Mouse (Mus musculus) hindbrain, embryonic 15.5 days (tissue): ENCODE data around the gene Apoe. TPM values are rescaled to one million over a fixed set of nuclear protein-coding genes. Genes with fewer than 3 reads are reported as not detected.
"Not testable (repeated sequence)": the region's sequence is repeated elsewhere in the genome, so short reads cannot be mapped to it uniquely, and the experiment has no call there.

ENCODE experiments used
- ATAC-seq: fragments of 200-750 bp; cut with Nextera tagmentation; 2 replicates; pipeline ENCODE4 v1.8.0; 2017; ENCODE audit warnings: low read depth, moderate number of reproducible peaks, moderate TSS enrichment; ENCODE audit not compliant: low FRiP score
- H3K27ac ChIP-seq: fragments of 300-500 bp; sonication (generic); replicated peaks from 2 replicates; pipeline ENCODE4 v1.5.1; 2015; ENCODE audit warnings: mild to moderate bottlenecking, inconsistent platforms
- H3K27me3 ChIP-seq: fragments of 300-500 bp; sonication (generic); 2 replicates; pipeline ENCODE4 v1.6.1; 2015; ENCODE audit warnings: control low read depth, inconsistent platforms
- H3K36me3 ChIP-seq: fragments of 300-500 bp; sonication (generic); 2 replicates; pipeline ENCODE4 v1.6.1; 2015; ENCODE audit warnings: control low read depth, inconsistent platforms
- H3K4me1 ChIP-seq: fragments of 300-500 bp; sonication (generic); replicated peaks from 2 replicates; pipeline ENCODE4 v1.6.1; 2015; ENCODE audit warnings: control low read depth, inconsistent platforms
- H3K4me2 ChIP-seq: fragments of 300-500 bp; sonication (generic); 2 replicates; pipeline ENCODE4 v1.6.1; 2015; ENCODE audit warnings: moderate library complexity, mild to moderate bottlenecking, inconsistent platforms
- H3K4me3 ChIP-seq: fragments of 300-500 bp; sonication (generic); 2 replicates; pipeline ENCODE4 v1.5.1; 2015; ENCODE audit warnings: mild to moderate bottlenecking, inconsistent platforms
- H3K9ac ChIP-seq: fragments of 300-500 bp; sonication (generic); 2 replicates; pipeline ENCODE4 v1.6.1; 2015; ENCODE audit warnings: inconsistent platforms
- H3K9me3 ChIP-seq: fragments of 300-500 bp; sonication (generic); 2 replicates; pipeline ENCODE4 v1.6.1; 2016; ENCODE audit warnings: control low read depth, inconsistent platforms
- WGBS: fragments of 180-500 bp; shearing (Covaris S2); methylation state at CpG from one replicate; pipeline ENCODE4 v1.1.7; 2015; 5-methylcytosine and 5-hydroxymethylcytosine counted together
- polyA plus RNA-seq: library from polyadenylated mRNA; unstranded; fragments of >200 nt; fragmentation: Nextera tagmentation; extraction: Ambion mirVana; gene quantifications from 2 replicates; pipeline ENCODE4 v1.2.1, GENCODE M21; 2015

Apoe gene
- polyA plus RNA-seq, 1 experiment from 2014 or later: 624 TPM

DNA sequence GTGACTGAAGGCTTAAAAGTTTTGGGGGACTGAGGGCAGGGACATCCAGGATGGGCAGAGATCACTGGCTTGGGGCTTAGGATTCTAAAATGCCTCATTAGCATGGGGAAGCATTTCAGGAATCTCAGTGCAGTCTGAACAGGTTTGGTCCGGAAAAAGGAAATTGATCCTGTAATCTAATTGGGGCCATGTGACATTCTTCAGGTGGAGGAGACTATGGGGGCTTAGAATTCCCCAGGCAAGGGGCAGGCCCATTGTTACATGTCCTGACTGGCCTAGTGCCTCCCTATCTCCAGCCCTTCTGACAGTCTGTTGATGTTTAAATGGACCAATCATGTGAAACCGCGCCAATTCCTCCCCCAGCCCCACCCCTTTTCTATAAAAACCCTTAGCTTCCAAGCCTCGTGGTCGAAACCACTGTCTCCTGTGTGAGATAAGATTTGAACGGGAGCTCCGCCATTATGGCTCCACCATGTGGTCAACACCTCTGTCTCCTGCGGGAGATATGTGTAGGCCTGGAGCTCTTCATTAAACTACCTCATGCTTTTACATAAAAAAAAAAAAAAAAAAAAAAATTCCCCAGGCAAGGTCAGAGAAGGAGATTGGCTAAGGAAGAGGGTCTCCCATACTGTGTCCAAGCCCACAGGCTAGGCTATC lies 11.9 kb downstream of the Apoe start:
- H3K4me2 ChIP-seq, ATAC-seq, H3K27ac ChIP-seq, H3K9ac ChIP-seq, H3K27me3 ChIP-seq, H3K4me1 ChIP-seq, H3K9me3 ChIP-seq, H3K36me3 ChIP-seq, H3K4me3 ChIP-seq: not testable (repeated sequence)
- 80% methylated on average over 8 of the region's 8 CpGs for WGBS

- H3K27ac ChIP-seq: no peak overlapping the region
These were observed 12.5 kb downstream of the Apoe start for GRCm38 (mm10) chr7:19686521-19686920.

GRCm38 (mm10) chr7:19685374-19685773 lies 13.6 kb downstream of the Apoe start:
- Histone ChIP-seq H3K9ac (no peak overlapping the region), H3K4me2 (no peak overlapping the region), H3K27ac (no peak overlapping the region), H3K27me3 (no peaks in the 10 kb centered on the region), H3K9me3 (no peaks in the 10 kb centered on the region), H3K4me3 (no peak overlapping the region), H3K36me3 (no peaks in the 10 kb centered on the region), H3K4me1 (no peaks in the 10 kb centered on the region)
- 59% methylated on average over 4 of the region's 4 CpGs for WGBS
- ATAC-seq: no peak

More at GRCm38 (mm10) chr7:19686521-19686920, 12.5 kb downstream of the Apoe start:
- no peak overlapping the region for H3K9ac ChIP-seq
- H3K4me1 ChIP-seq: no peaks in the 10 kb centered on the region
- H3K27me3 ChIP-seq: no peaks in the 10 kb centered on the region
- no peaks in the 10 kb centered on the region for H3K9me3 ChIP-seq
- H3K4me3 ChIP-seq: no peak overlapping the region
- no peak for ATAC-seq
- no peaks in the 10 kb centered on the region for H3K36me3 ChIP-seq
- 90% methylated on average over 6 of the region's 6 CpGs for WGBS
- H3K4me2 ChIP-seq: no peak overlapping the region

DNA sequence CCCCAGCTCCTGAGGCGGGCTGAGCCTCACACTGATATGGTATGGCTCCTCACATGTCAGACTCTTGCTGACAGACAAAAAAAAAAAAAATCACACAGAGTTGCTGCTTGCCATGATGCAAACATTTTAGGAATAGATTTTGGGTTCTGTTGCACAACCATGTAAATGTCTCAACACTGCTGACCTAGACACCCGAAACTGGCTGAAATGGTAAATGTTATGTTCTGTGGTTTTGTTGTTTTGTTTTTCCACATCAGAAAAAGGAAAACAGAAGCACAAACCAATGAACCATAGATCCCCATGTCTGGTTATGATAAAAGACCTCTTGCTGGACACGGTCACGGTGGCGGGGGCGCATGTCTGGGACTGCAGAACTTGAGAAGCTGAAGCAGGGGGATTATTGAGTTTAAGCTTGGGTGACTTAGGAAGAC lies 15.2 kb downstream of the Apoe start:
- Histone ChIP-seq H3K27me3 (no peaks in the 10 kb centered on the region), H3K9ac (no peak overlapping the region), H3K4me3 (no peak overlapping the region), H3K27ac (no peak overlapping the region), H3K4me2 (no peak overlapping the region), H3K4me1 (no peaks in the 10 kb centered on the region), H3K36me3 (no peaks in the 10 kb centered on the region), H3K9me3 (no peaks in the 10 kb centered on the region)
- WGBS: 90% methylated on average over 6 of the region's 6 CpGs
- ATAC-seq: no peak

- no peaks in the 10 kb centered on the region for H3K9me3 ChIP-seq
- 89% methylated on average over 3 of the region's 3 CpGs for WGBS
- H3K9ac ChIP-seq: no peak overlapping the region
- no peak overlapping the region for H3K4me3 ChIP-seq
- no peaks in the 10 kb centered on the region for H3K27me3 ChIP-seq
- ATAC-seq: no peak
- no peaks in the 10 kb centered on the region for H3K36me3 ChIP-seq
- H3K4me1 ChIP-seq: no peaks in the 10 kb centered on the region
- no peak overlapping the region for H3K27ac ChIP-seq
- no peak overlapping the region for H3K4me2 ChIP-seq
These were observed 16.0 kb downstream of the Apoe start for GRCm38 (mm10) chr7:19682979-19683378.

DNA sequence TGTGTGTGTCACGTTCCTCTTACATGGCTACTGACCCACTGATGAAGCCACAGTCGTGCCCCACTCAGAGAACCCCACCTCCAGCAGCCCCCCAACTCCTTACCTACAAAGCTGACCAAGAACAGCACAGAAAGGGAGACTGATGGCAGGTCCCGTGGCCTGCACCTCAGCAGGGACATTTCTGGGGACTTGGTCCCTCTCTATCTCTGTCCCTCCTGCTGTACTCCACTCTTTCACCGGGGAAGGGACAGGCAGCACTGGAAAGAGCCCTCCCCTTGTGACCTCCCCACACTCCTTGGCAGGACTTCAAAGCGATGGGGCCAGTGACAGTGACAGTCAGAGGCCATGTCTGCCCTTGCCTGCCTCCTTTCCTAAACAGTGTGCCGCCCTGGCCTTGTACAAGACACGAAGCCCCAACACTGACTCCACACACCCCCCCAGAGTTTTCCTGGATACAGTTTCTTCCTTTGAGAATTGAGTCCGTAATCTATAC lies 17.7 kb downstream of the Apoe start, which contains the start of the genes Gm44805 and Apoc4:
Gm44805 (minus strand) TSS at position 222 of the 493 bp plus-strand sequence.
Apoc4 (minus strand) TSS at position 278 of the 493 bp plus-strand sequence.
- no peak within 1 kb of the TSS for H3K9ac ChIP-seq
- no peak within 1 kb of the TSS for H3K4me3 ChIP-seq
- no peaks in the 10 kb centered on the region for H3K27me3 ChIP-seq

GRCm38 (mm10) chr7:19680702-19681101 lies 18.3 kb downstream of the Apoe start:
- Histone ChIP-seq H3K4me1 (no peaks in the 10 kb centered on the region), H3K4me2 (no peak overlapping the region), H3K27ac (no peak overlapping the region), H3K9ac (no peak overlapping the region), H3K36me3 (no peaks in the 10 kb centered on the region), H3K4me3 (no peak overlapping the region), H3K9me3 (no peaks in the 10 kb centered on the region), H3K27me3 (no peaks in the 10 kb centered on the region)
- ATAC-seq: no peak
- WGBS: 92% methylated on average over 2 of the region's 2 CpGs

More for the DNA sequence above, 17.7 kb downstream of the Apoe start, which contains the start of the genes Gm44805 and Apoc4:
- Histone ChIP-seq H3K4me1 (no peaks in the 10 kb centered on the region), H3K4me2 (no peak within 1 kb of the TSS), H3K36me3 (no peaks in the 10 kb centered on the region), H3K27ac (no peak within 1 kb of the TSS), H3K9me3 (no peaks in the 10 kb centered on the region)
- 68% methylated on average over 8 of the region's 8 CpGs for WGBS
- ATAC-seq: no peak

GRCm38 (mm10) chr7:19678901-19679300 lies 20.1 kb downstream of the Apoe start:
- Histone ChIP-seq H3K4me1 (no peaks in the 10 kb centered on the region), H3K27me3 (no peaks in the 10 kb centered on the region), H3K9me3 (no peaks in the 10 kb centered on the region), H3K36me3 (no peaks in the 10 kb centered on the region), H3K4me2 (no peak overlapping the region), H3K9ac (no peak overlapping the region), H3K27ac (no peak overlapping the region), H3K4me3 (no peak overlapping the region)
- WGBS: 89% methylated on average over 3 of the region's 3 CpGs
- no peak for ATAC-seq

- no peak for ATAC-seq
- Histone ChIP-seq H3K9ac (no peak within 1 kb of the TSS), H3K36me3 (no peaks in the 10 kb centered on the region), H3K4me2 (no peak within 1 kb of the TSS), H3K4me3 (no peak within 1 kb of the TSS), H3K4me1 (no peaks in the 10 kb centered on the region), H3K27me3 (no peaks in the 10 kb centered on the region), H3K27ac (no peak within 1 kb of the TSS), H3K9me3 (no peaks in the 10 kb centered on the region)
- 80% methylated on average over 8 of the region's 8 CpGs for WGBS
These were observed 21.1 kb downstream of the Apoe start, which contains the start of gene Apoc2 for GRCm38 (mm10) chr7:19677872-19678271. TSS of gene Apoc2 (minus strand) at chr7:19677941.

- no peak overlapping the region for H3K9ac ChIP-seq
- H3K36me3 ChIP-seq: no peaks in the 10 kb centered on the region
- H3K27me3 ChIP-seq: no peaks in the 10 kb centered on the region
- ATAC-seq: no peak
- no peak overlapping the region for H3K27ac ChIP-seq
- 71% methylated on average over 1 of the region's 1 CpGs for WGBS
- H3K4me2 ChIP-seq: no peak overlapping the region
- H3K9me3 ChIP-seq: no peaks in the 10 kb centered on the region
- no peak overlapping the region for H3K4me3 ChIP-seq
- H3K4me1 ChIP-seq: no peaks in the 10 kb centered on the region
These were observed 22.3 kb downstream of the Apoe start for GRCm38 (mm10) chr7:19676662-19677061.

DNA sequence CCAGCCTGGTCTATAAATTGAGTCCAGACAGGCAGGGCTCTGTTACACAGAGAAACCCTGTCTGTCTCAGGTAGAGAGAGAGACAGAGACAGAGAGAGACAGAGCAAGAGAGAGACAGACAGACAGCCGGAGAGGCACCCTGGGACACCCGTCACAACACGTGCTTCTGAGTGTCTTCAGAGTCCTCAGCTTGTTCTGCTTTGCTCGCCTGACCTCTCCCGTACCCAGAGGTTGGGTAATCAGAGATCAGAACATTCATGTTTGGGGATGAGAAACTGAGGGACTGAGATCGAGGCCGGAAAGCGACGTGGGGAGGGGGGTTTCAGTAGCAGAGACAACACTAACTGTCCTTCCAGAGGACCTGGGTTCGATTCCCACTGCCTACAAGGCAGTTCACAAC lies 23.2 kb downstream of the Apoe start:
- WGBS: 85% methylated on average over 10 of the region's 10 CpGs
- Histone ChIP-seq H3K4me2 (no peak overlapping the region), H3K27ac (no peak overlapping the region), H3K9ac (no peak overlapping the region), H3K27me3 (no peaks in the 10 kb centered on the region), H3K4me1 (no peaks in the 10 kb centered on the region), H3K4me3 (no peak overlapping the region), H3K36me3 (no peaks in the 10 kb centered on the region), H3K9me3 (no peaks in the 10 kb centered on the region)
- ATAC-seq: no peak

- Histone ChIP-seq H3K36me3 (no peaks in the 10 kb centered on the region), H3K4me2 (no peak overlapping the region), H3K9me3 (no peaks in the 10 kb centered on the region), H3K27me3 (no peaks in the 10 kb centered on the region), H3K9ac (no peak overlapping the region), H3K27ac (no peak overlapping the region), H3K4me1 (peaks cover 5% of the 10 kb centered on the region; the same call in 1 of the 2 replicates), H3K4me3 (no peak overlapping the region)
- no peak for ATAC-seq
- WGBS: 72% methylated on average over 14 of the region's 14 CpGs
These were observed 25.8 kb downstream of the Apoe start for GRCm38 (mm10) chr7:19673083-19673699.
